Comparison of ENCODE assay signal across 18 mouse cellular contexts in the genomic region with DNA sequence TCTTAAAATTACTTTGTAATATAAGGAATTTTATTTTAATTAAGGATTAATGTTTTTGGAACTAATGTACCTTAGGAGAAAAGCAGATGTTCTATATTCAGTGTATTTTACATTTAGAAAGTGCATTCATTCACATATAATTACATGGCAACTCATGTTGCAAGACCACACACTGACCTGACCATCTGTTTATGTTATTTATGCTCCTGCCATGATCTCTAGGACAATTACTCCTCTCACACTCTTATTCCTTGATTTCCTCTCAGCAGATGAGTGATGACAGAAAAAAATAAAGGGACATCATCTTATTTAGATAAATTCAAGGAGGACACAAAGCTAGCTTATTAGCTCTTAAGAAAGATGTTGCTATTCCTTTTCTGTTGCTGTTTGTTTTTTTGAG.
"Had no signal": no experiment of that assay in that cellular context is flagged by ENCODE, and none has a peak within 500 bp of the region (broad histone marks: within the 10 kb centered on the region; RNA-seq: fewer than 3 reads in every experiment).

No protein-coding gene starts in this region.

- H3K27me3 ChIP-seq: midbrain, embryonic 13.5 days; midbrain, embryonic 15.5 days; neural tube, embryonic 13.5 days; neural tube, embryonic 15.5 days had no signal

- H3K27ac ChIP-seq: midbrain, embryonic 13.5 days; midbrain, embryonic 15.5 days; neural tube, embryonic 13.5 days; neural tube, embryonic 15.5 days had no signal

- ATAC-seq: midbrain, embryonic 13.5 days; midbrain, embryonic 15.5 days had no signal

- H3K9ac ChIP-seq: lung, embryonic 14.5 days; midbrain, embryonic 13.5 days; midbrain, embryonic 15.5 days; neural tube, embryonic 13.5 days; neural tube, embryonic 15.5 days had no signal

- DNase-seq: lung, adult 18-20 months; lung, embryonic 14.5 days; lung, postnatal 10 days; lung, postnatal 4 days; retina, postnatal 1 day; right cerebral cortex, adult 18-20 months; right cerebral cortex, postnatal 25 days; right cerebral cortex, postnatal 4 days; spleen, adult 18-20 months; thymus, adult 18-20 months; thymus, postnatal 14 days; thymus, postnatal 36 days had no signal

- H3K4me1 ChIP-seq: midbrain, embryonic 13.5 days; midbrain, embryonic 15.5 days; neural tube, embryonic 13.5 days; neural tube, embryonic 15.5 days had no signal

- H3K4me3 ChIP-seq: midbrain, embryonic 13.5 days; midbrain, embryonic 15.5 days; myocyte; neural tube, embryonic 13.5 days; neural tube, embryonic 15.5 days had no signal

- H3K36me3 ChIP-seq: midbrain, embryonic 13.5 days; midbrain, embryonic 15.5 days; neural tube, embryonic 13.5 days; neural tube, embryonic 15.5 days had no signal

- H3K4me2 ChIP-seq: lung, embryonic 14.5 days; midbrain, embryonic 11.5 days; midbrain, embryonic 13.5 days; midbrain, embryonic 15.5 days; neural tube, embryonic 13.5 days; neural tube, embryonic 15.5 days had no signal

- H3K9me3 ChIP-seq: midbrain, embryonic 13.5 days; midbrain, embryonic 15.5 days; neural tube, embryonic 13.5 days; neural tube, embryonic 15.5 days had no signal
